11 mouse cellular contexts compared by ENCODE assay signal in the genomic region with DNA sequence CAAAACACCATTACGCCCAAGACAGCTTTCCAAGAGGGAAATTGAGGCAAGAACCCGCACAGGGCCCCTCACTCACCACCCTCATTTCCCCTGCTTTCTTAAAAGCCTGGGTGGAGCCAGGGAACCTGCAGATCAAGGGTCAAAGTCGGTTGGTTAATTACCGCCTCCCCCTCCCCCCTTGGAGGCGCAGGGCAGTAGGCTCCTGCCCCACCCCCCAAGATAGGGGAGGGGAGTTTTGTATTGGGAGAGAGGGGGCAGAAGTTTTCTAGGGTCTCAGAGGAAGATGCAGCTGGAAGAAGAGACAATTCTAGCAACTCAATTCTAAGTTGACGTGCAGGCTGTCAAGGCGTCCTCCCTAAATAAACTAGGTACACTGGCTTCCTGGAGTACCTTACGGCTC. TPM values are rescaled to one million over a fixed set of nuclear protein-coding genes. Genes with fewer than 3 reads are reported as not detected.
A peak's percentile ranks its signal among the peaks of the same experiment; 100 is the strongest.
DNase-seq lines count a peak whose midpoint lies in the region; ATAC-seq and TF ChIP-seq lines count a peak whose summit lies in the region.
"Had no signal": no experiment of that assay in that cellular context is flagged by ENCODE, and none has a peak within 500 bp of the region (broad histone marks: within the 10 kb centered on the region; RNA-seq: fewer than 3 reads in every experiment).

No protein-coding gene starts in this region.

- no peak for DNase-seq in heart, postnatal 25 days (ENCODE audit: low spot score)
- DNase-seq in testis, postnatal 10 days (ENCODE audit: low spot score) = no peak
- DNase-seq in kidney, postnatal 25 days = peak; percentile 82 to 89
- DNase-seq in adrenal gland, postnatal 4 days (ENCODE audit: low spot score in 2 of 2) = no peak
- no peak for DNase-seq in thymus, adult 18-20 months
- no peak for DNase-seq in adrenal gland, postnatal 14 days
- DNase-seq: liver, embryonic 13.5 days had no signal

- H3K4me1 ChIP-seq in heart, embryonic 13.5 days = peaks cover 20% of the 10 kb centered on the region
- H3K4me1 ChIP-seq in testis, adult 2 months (ENCODE audit: control insufficient read depth, insufficient read depth, low read length) = peaks cover 33% of the 10 kb centered on the region

- TF ChIP-seq POLR2A in testis, adult 2 months (IDR thresholded peaks at IDR 0.05; ENCODE audit: control insufficient read depth, low read depth, low read length) = no peak

- no peak for ATAC-seq in heart, embryonic 13.5 days (ENCODE audit: extremely low read depth, insufficient number of reproducible peaks, low FRiP score, low TSS enrichment)

- no peak overlapping the region for H3K27ac ChIP-seq in heart, embryonic 13.5 days (replicated peaks)
- H3K27ac ChIP-seq in testis, adult 2 months (ENCODE audit: control insufficient read depth, insufficient read depth, low read depth, low read length) = no peak overlapping the region
- H3K27ac ChIP-seq: liver, embryonic 13.5 days had no signal

- H3K9me3 ChIP-seq in heart, embryonic 13.5 days = no peaks in the 10 kb centered on the region
- H3K9me3 ChIP-seq: liver, embryonic 13.5 days had no signal

- peak overlapping the region; percentile 77 for H3K4me2 ChIP-seq in heart, embryonic 13.5 days

- peaks cover 100% of the 10 kb centered on the region for H3K27me3 ChIP-seq in heart, embryonic 13.5 days (replicated peaks)
- no peaks in the 10 kb centered on the region for H3K27me3 ChIP-seq in testis, adult 2 months (ENCODE audit: control insufficient read depth, insufficient read depth, low read length)

- 21% methylated on average over 8 of the region's 8 CpGs for WGBS in heart, embryonic 13.5 days

- no peak for TF ChIP-seq CTCF in testis, adult 2 months (IDR thresholded peaks at IDR 0.05; ENCODE audit: control insufficient read depth, insufficient read depth, insufficient replicate concordance, low read depth, low read length)

- H3K4me3 ChIP-seq in heart, embryonic 13.5 days = peak overlapping the region; percentile 53
- peak overlapping the region; percentile 87 for H3K4me3 ChIP-seq in testis, adult 2 months (ENCODE audit: control insufficient read depth, low read depth, low read length)

- intact Hi-C loops in heart, postnatal 25 days (cut with DNase I) = no loop called here

- no peaks in the 10 kb centered on the region for H3K36me3 ChIP-seq in heart, embryonic 13.5 days
- no peaks in the 10 kb centered on the region for H3K36me3 ChIP-seq in testis, adult 2 months (ENCODE audit: control insufficient read depth, insufficient read depth, low read length)
- H3K36me3 ChIP-seq: liver, embryonic 13.5 days had no signal

- no peak overlapping the region for H3K9ac ChIP-seq in heart, embryonic 13.5 days
- H3K9ac ChIP-seq: liver, embryonic 13.5 days had no signal

RNA-seq across cellular contexts. Expression of gene Ovol1, which starts 1.2 kb away (rescaled TPM):
- polyA plus RNA-seq in heart, embryonic 13.5 days (2015; fragmentation: Nextera tagmentation; extraction: Ambion mirVana) = 0.07 and 0.13 TPM in 2 replicates
- not detected for total RNA-seq in heart, postnatal 25 days (2021)
- 8.5 and 10.1 TPM in 2 replicates for polyA plus RNA-seq in testis, adult 2 months (2012; rRNA removed)
- 1 to 10 TPM in 1 of 2 experiments, not detected in 1; 1.6 TPM for total RNA-seq in adrenal gland, postnatal 4 days (2021)
- total RNA-seq in adrenal gland, postnatal 14 days (2021) = not detected in 2 replicates
- total RNA-seq: gastrocnemius, adult 18-20 months; monocyte, adult 5-6 weeks had no signal

RNA-seq across cellular contexts. Expression of gene Ap5b1, which starts 8.6 kb away (rescaled TPM):
- 2.2 and 2.7 TPM in 2 replicates for polyA plus RNA-seq in heart, embryonic 13.5 days (2015; fragmentation: Nextera tagmentation; extraction: Ambion mirVana)
- 1 to 10 TPM; 3.0 to 3.2 TPM for total RNA-seq in heart, postnatal 25 days (2021)
- 15.4 and 16.7 TPM in 2 replicates for polyA plus RNA-seq in testis, adult 2 months (2012; rRNA removed)
- total RNA-seq in adrenal gland, postnatal 4 days (2021) = 1 to 10 TPM; 6.0 to 8.9 TPM
- 7.3 and 8.0 TPM in 2 replicates for total RNA-seq in adrenal gland, postnatal 14 days (2021)

RNA-seq across cellular contexts. Expression of gene Rnaseh2c, which starts 42.4 kb away (rescaled TPM):
- polyA plus RNA-seq in heart, embryonic 13.5 days (2015; fragmentation: Nextera tagmentation; extraction: Ambion mirVana) = 109 and 113 TPM in 2 replicates
- 10 to 100 TPM; 43.7 to 49.7 TPM for total RNA-seq in heart, postnatal 25 days (2021)
- 27.3 and 36.7 TPM in 2 replicates for polyA plus RNA-seq in testis, adult 2 months (2012; rRNA removed)
- 100 to 1,000 TPM; 109 to 110 TPM for total RNA-seq in adrenal gland, postnatal 4 days (2021)
- 106 and 113 TPM in 2 replicates for total RNA-seq in adrenal gland, postnatal 14 days (2021)

RNA-seq across cellular contexts. Expression of gene Snx32, which starts 48.9 kb away (rescaled TPM):
- polyA plus RNA-seq in heart, embryonic 13.5 days (2015; fragmentation: Nextera tagmentation; extraction: Ambion mirVana) = 13.5 and 14.8 TPM in 2 replicates
- total RNA-seq in heart, postnatal 25 days (2021) = 1 to 10 TPM; 6.2 to 8.1 TPM
- 11.0 and 12.7 TPM in 2 replicates for polyA plus RNA-seq in testis, adult 2 months (2012; rRNA removed)
- 10 to 100 TPM; 15.1 to 16.0 TPM for total RNA-seq in adrenal gland, postnatal 4 days (2021)
- total RNA-seq in adrenal gland, postnatal 14 days (2021) = 10.4 and 11.8 TPM in 2 replicates

RNA-seq across cellular contexts. Expression of gene Kat5, which starts 50.8 kb away (rescaled TPM):
- 31.0 and 31.5 TPM in 2 replicates for polyA plus RNA-seq in heart, embryonic 13.5 days (2015; fragmentation: Nextera tagmentation; extraction: Ambion mirVana)
- 10 to 100 TPM; 24.8 to 26.5 TPM for total RNA-seq in heart, postnatal 25 days (2021)
- 108 and 120 TPM in 2 replicates for polyA plus RNA-seq in testis, adult 2 months (2012; rRNA removed)
- total RNA-seq in adrenal gland, postnatal 4 days (2021) = 10 to 100 TPM; 69.0 to 83.1 TPM
- total RNA-seq in adrenal gland, postnatal 14 days (2021) = 54.8 and 62.0 TPM in 2 replicates

Comparison
In these comparisons a context has a peak if more than half of its experiments do, and no peak if none do; other contexts are left out.
1. DNase-seq: peak in kidney, postnatal 25 days (2 of 2); none in heart, postnatal 25 days (single experiment), testis, postnatal 10 days (single experiment), adrenal gland, postnatal 4 days (0 of 2), thymus, adult 18-20 months (0 of 2) and adrenal gland, postnatal 14 days (single experiment).